Mouse (Mus musculus) lung, embryonic 14.5 days (tissue): ENCODE measurements around the gene Cd101. TPM values are rescaled to one million over a fixed set of nuclear protein-coding genes. Genes with fewer than 3 reads are reported as not detected.

Source experiments
- ATAC-seq: fragments of 200-750 bp; cut with Nextera tagmentation; 2 replicates; pipeline ENCODE4 v1.8.0; 2017; ENCODE audit warnings: mild to moderate bottlenecking, moderate TSS enrichment, moderate library complexity; ENCODE audit not compliant: insufficient read depth
- DNase-seq: peaks from one replicate; pipeline ENCODE4 v3.0.0-alpha.2; 2015
- H3K27ac ChIP-seq: fragments of 300-500 bp; sonication (generic); 2 replicates; pipeline ENCODE4 v1.5.1; 2014; ENCODE audit warnings: low read depth, mild to moderate bottlenecking, moderate library complexity
- H3K27me3 ChIP-seq: fragments of 300-500 bp; sonication (generic); 2 replicates; pipeline ENCODE4 v1.6.1; 2014; ENCODE audit warnings: low read length, control low read depth; ENCODE audit not compliant: insufficient read depth
- H3K36me3 ChIP-seq: fragments of 300-500 bp; sonication (generic); 2 replicates; pipeline ENCODE4 v1.6.1; 2014; ENCODE audit warnings: control low read depth; ENCODE audit not compliant: insufficient read depth
- H3K4me1 ChIP-seq: fragments of 300-500 bp; sonication (generic); 2 replicates; pipeline ENCODE4 v1.6.1; 2014; ENCODE audit warnings: antibody characterized with exemption, control low read depth; ENCODE audit not compliant: insufficient read depth
- H3K4me2 ChIP-seq: fragments of 300-500 bp; sonication (generic); 2 replicates; pipeline ENCODE4 v1.6.1; 2014; ENCODE audit warnings: mild to moderate bottlenecking
- H3K4me3 ChIP-seq: fragments of 300-500 bp; sonication (generic); 2 replicates; pipeline ENCODE4 v1.5.1; 2014; ENCODE audit warnings: low read depth, low read length
- H3K9ac ChIP-seq: fragments of 300-500 bp; sonication (generic); 2 replicates; pipeline ENCODE4 v1.6.1; 2014
- H3K9me3 ChIP-seq: fragments of 300-500 bp; sonication (generic); 2 replicates; pipeline ENCODE4 v1.6.1; 2016; ENCODE audit warnings: low read depth, low read length, control low read depth
- CTCF ChIP-seq: IDR thresholded peaks from 2 replicates; pipeline ENCODE4 v1.5.1; 2016; ENCODE audit warnings: antibody characterized with exemption, low read depth
- WGBS: fragments of 180-500 bp; shearing (Covaris S2); extraction: QIAGEN DNeasy Blood & Tissue Kit; methylation state at CpG from one replicate; pipeline ENCODE4 v1.1.7; 2014; 5-methylcytosine and 5-hydroxymethylcytosine counted together
- polyA plus RNA-seq: library from polyadenylated mRNA; unstranded; fragments of >200 nt; fragmentation: Nextera tagmentation; extraction: Ambion mirVana; gene quantifications from 2 replicates; pipeline ENCODE4 v1.2.1, GENCODE M21; 2014

Gene Cd101
- polyA plus RNA-seq, 1 experiment from 2014 or later = 0.17 TPM

- Histone ChIP-seq H3K27me3 (no peaks in the 10 kb centered on the region), H3K27ac (no peak overlapping the region), H3K9me3 (no peaks in the 10 kb centered on the region), H3K4me3 (no peak overlapping the region), H3K9ac (no peak overlapping the region), H3K36me3 (peaks cover 49% of the 10 kb centered on the region), H3K4me2 (no peak overlapping the region), H3K4me1 (no peaks in the 10 kb centered on the region)
- DNase-seq (no peak), ATAC-seq (no peak)
- no peak for TF ChIP-seq CTCF
- WGBS = 83% methylated on average over 2 of the region's 2 CpGs
Observed at GRCm38 (mm10) chr3:101058203-101058602, 28.8 kb upstream of the Cd101 start.

- no peak for ATAC-seq
- peaks cover 47% of the 10 kb centered on the region for H3K36me3 ChIP-seq
Observed at GRCm38 (mm10) chr3:101055216-101055615, 25.9 kb upstream of the Cd101 start.

GRCm38 (mm10) chr3:101051601-101052000 lies 22.2 kb upstream of the Cd101 start:
- Histone ChIP-seq H3K9ac (no peak overlapping the region), H3K9me3 (no peaks in the 10 kb centered on the region), H3K27ac (no peak overlapping the region), H3K36me3 (peaks cover 37% of the 10 kb centered on the region), H3K4me1 (no peaks in the 10 kb centered on the region; the same call in 1 of the 2 replicates), H3K4me2 (no peak overlapping the region), H3K4me3 (no peak overlapping the region), H3K27me3 (no peaks in the 10 kb centered on the region)
- 60% methylated on average over 4 of the region's 4 CpGs for WGBS
- no peak for ATAC-seq
- no peak for DNase-seq
- TF ChIP-seq CTCF = no peak

More at GRCm38 (mm10) chr3:101055216-101055615, 25.9 kb upstream of the Cd101 start:
- Histone ChIP-seq H3K4me3 (no peak overlapping the region), H3K9me3 (no peaks in the 10 kb centered on the region), H3K27me3 (no peaks in the 10 kb centered on the region), H3K4me2 (no peak overlapping the region), H3K9ac (no peak overlapping the region), H3K27ac (no peak overlapping the region), H3K4me1 (no peaks in the 10 kb centered on the region; the same call in 1 of the 2 replicates)
- TF ChIP-seq CTCF = no peak
- no peak for DNase-seq
- 73% methylated on average over 8 of the region's 8 CpGs for WGBS

- Histone ChIP-seq H3K36me3 (peaks cover 35% of the 10 kb centered on the region), H3K9me3 (no peaks in the 10 kb centered on the region), H3K4me2 (no peak overlapping the region), H3K27ac (no peak overlapping the region), H3K4me3 (no peak overlapping the region), H3K9ac (no peak overlapping the region), H3K27me3 (no peaks in the 10 kb centered on the region), H3K4me1 (no peaks in the 10 kb centered on the region; the same call in 1 of the 2 replicates)
- no peak for DNase-seq
- ATAC-seq = no peak
- TF ChIP-seq CTCF = no peak
- WGBS = 63% methylated on average over 9 of the region's 9 CpGs
Observed at GRCm38 (mm10) chr3:101049997-101050396, 20.6 kb upstream of the Cd101 start.

- no peak overlapping the region for H3K27ac ChIP-seq
- H3K9me3 ChIP-seq = no peaks in the 10 kb centered on the region
- no peak overlapping the region for H3K9ac ChIP-seq
- no peaks in the 10 kb centered on the region for H3K27me3 ChIP-seq
- H3K4me2 ChIP-seq = no peak overlapping the region
- DNase-seq (no peak), ATAC-seq (no peak)
- no peaks in the 10 kb centered on the region; the same call in 1 of the 2 replicates for H3K4me1 ChIP-seq
- no peak for TF ChIP-seq CTCF
- H3K4me3 ChIP-seq = no peak overlapping the region
- 80% methylated on average over 2 of the region's 2 CpGs for WGBS
- peaks cover 39% of the 10 kb centered on the region for H3K36me3 ChIP-seq
Observed at GRCm38 (mm10) chr3:101048781-101049180, 19.4 kb upstream of the Cd101 start.

- H3K27me3 ChIP-seq = no peaks in the 10 kb centered on the region
- no peak overlapping the region for H3K27ac ChIP-seq
- DNase-seq (peak; percentile 77), ATAC-seq (peak; percentile 74; the same call in 1 of the 2 replicates)
- no peaks in the 10 kb centered on the region; the same call in 1 of the 2 replicates for H3K4me1 ChIP-seq
- 78% methylated on average over 15 of the region's 15 CpGs for WGBS
- H3K4me2 ChIP-seq = no peak overlapping the region
- H3K9me3 ChIP-seq = no peaks in the 10 kb centered on the region
- H3K4me3 ChIP-seq = no peak overlapping the region
- H3K9ac ChIP-seq = no peak overlapping the region
- no peak for TF ChIP-seq CTCF
- H3K36me3 ChIP-seq = peaks cover 46% of the 10 kb centered on the region
Observed at GRCm38 (mm10) chr3:101047586-101048275, 18.4 kb upstream of the Cd101 start.

- H3K4me1 ChIP-seq = no peaks in the 10 kb centered on the region
- no peak overlapping the region for H3K9ac ChIP-seq
- peaks cover 54% of the 10 kb centered on the region for H3K36me3 ChIP-seq
- H3K9me3 ChIP-seq = no peaks in the 10 kb centered on the region
- no peaks in the 10 kb centered on the region for H3K27me3 ChIP-seq
- H3K4me2 ChIP-seq = no peak overlapping the region
- no peak for TF ChIP-seq CTCF
- WGBS = 87% methylated on average over 15 of the region's 15 CpGs
- DNase-seq (no peak), ATAC-seq (no peak)
- H3K4me3 ChIP-seq = no peak overlapping the region
- no peak overlapping the region for H3K27ac ChIP-seq
Observed at GRCm38 (mm10) chr3:101045431-101045830, 16.1 kb upstream of the Cd101 start.
